12 mouse cellular contexts compared by ENCODE assay signal in the genomic region with DNA sequence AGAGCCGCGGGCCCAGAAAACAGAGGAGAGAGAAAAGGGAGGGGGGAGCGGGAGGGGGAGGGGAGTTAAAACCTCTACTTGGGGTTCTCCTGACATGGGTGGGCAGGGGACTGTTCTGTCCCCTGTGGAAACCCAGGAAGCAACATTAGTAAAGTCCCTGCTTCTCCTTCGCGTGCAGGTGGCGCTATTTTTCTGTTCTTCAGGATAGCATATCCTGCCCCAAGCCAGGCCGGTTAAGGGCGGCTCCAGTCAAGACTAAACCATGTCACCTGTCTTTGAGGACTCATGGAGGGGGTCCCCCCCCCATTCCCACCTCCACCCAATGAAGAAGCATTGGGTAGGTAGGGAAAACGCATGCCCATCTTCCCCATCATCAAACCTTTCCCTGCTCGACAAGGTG.
A peak's percentile ranks its signal among the peaks of the same experiment; 100 is the strongest.
DNase-seq lines count a peak whose midpoint lies in the region; ATAC-seq and TF ChIP-seq lines count a peak whose summit lies in the region.
"Had no signal": no experiment of that assay in that cellular context is flagged by ENCODE, and none has a peak within 500 bp of the region (broad histone marks: within the 10 kb centered on the region; RNA-seq: fewer than 3 reads in every experiment).

No protein-coding gene starts in this region.

- no peak overlapping the region for H3K4me3 ChIP-seq in heart, adult 2 months
- H3K4me3 ChIP-seq in ES-Bruce4 (ENCODE audit: low read depth, low read length): no peak overlapping the region
- no peak overlapping the region; the same call in 1 of the 2 replicates for H3K4me3 ChIP-seq in heart, embryonic 16.5 days (ENCODE audit: low read length)
- H3K4me3 ChIP-seq: liver, embryonic 15.5 days; myocyte had no signal

- H3K4me1 ChIP-seq in heart, adult 2 months (ENCODE audit: control insufficient read depth, insufficient read depth, low read length): no peaks in the 10 kb centered on the region
- no peaks in the 10 kb centered on the region for H3K4me1 ChIP-seq in ES-Bruce4 (ENCODE audit: control insufficient read depth, insufficient read depth, low read length)
- H3K4me1 ChIP-seq in heart, embryonic 16.5 days (ENCODE audit: control insufficient read depth, insufficient read depth, low read length): peaks cover 17% of the 10 kb centered on the region
- H3K4me1 ChIP-seq: liver, embryonic 15.5 days had no signal

- TF ChIP-seq POLR2A in heart, adult 2 months (IDR thresholded peaks at IDR 0.05; ENCODE audit: insufficient read depth, low read depth, low read length): no peak
- no peak for TF ChIP-seq POLR2A in ES-Bruce4 (IDR thresholded peaks at IDR 0.05; ENCODE audit: insufficient read depth, low read length)

- no peak for ATAC-seq in heart, embryonic 16.5 days (replicated peaks; ENCODE audit: extremely low read depth, insufficient read depth, low FRiP score)
- ATAC-seq: activated CD4-positive, CD25-positive, alpha-beta regulatory T cell, adult 4 months had no signal

- no peaks in the 10 kb centered on the region for H3K9me3 ChIP-seq in ES-Bruce4 (replicated peaks; ENCODE audit: control insufficient read depth, insufficient read depth, low read length, poor library complexity, severe bottlenecking)
- H3K9me3 ChIP-seq in heart, embryonic 16.5 days (replicated peaks; ENCODE audit: control insufficient read depth, low read length): no peaks in the 10 kb centered on the region
- H3K9me3 ChIP-seq: liver, embryonic 15.5 days had no signal

- TF ChIP-seq CTCF in heart, adult 2 months (IDR thresholded peaks at IDR 0.05): peak; percentile 28
- peak; percentile 38 for TF ChIP-seq CTCF in ES-Bruce4 (IDR thresholded peaks at IDR 0.05; ENCODE audit: low read depth, low read length)

- H3K27me3 ChIP-seq in heart, adult 2 months (ENCODE audit: control insufficient read depth, insufficient read depth, low read length): no peaks in the 10 kb centered on the region
- H3K27me3 ChIP-seq in ES-Bruce4 (ENCODE audit: control insufficient read depth, insufficient read depth, low read length, poor library complexity, severe bottlenecking): no peaks in the 10 kb centered on the region
- H3K27me3 ChIP-seq in heart, embryonic 16.5 days (ENCODE audit: control insufficient read depth, insufficient read depth, low read length): no peaks in the 10 kb centered on the region
- H3K27me3 ChIP-seq: CH12.LX had no signal

- no peaks in the 10 kb centered on the region for H3K36me3 ChIP-seq in heart, adult 2 months (ENCODE audit: control insufficient read depth, insufficient read depth, low read length)
- no peaks in the 10 kb centered on the region for H3K36me3 ChIP-seq in ES-Bruce4 (ENCODE audit: control insufficient read depth, insufficient read depth, low read length, poor library complexity, severe bottlenecking)
- H3K36me3 ChIP-seq in heart, embryonic 16.5 days (ENCODE audit: control insufficient read depth, insufficient read depth): no peaks in the 10 kb centered on the region
- H3K36me3 ChIP-seq: liver, embryonic 15.5 days had no signal

- no peak for DNase-seq in heart, adult 2 months
- DNase-seq in heart, postnatal 25 days (ENCODE audit: low spot score): no peak
- peak; percentile 35 for DNase-seq in left cerebral cortex, postnatal 4 days
- no peak for DNase-seq in left cerebral cortex, postnatal 10 days (ENCODE audit: extremely low spot score in 1 of 2, low spot score in 2 of 2)
- no peak for DNase-seq in adipocyte (ENCODE audit: low spot score)
- no peak for DNase-seq in yolk sac, embryonic 10.5 days (ENCODE audit: low spot score)

- intact Hi-C loops in heart, adult 2 months (cut with DNase I): no loop called here
- intact Hi-C loops in heart, postnatal 25 days (cut with DNase I): no loop called here
- intact Hi-C loops in left cerebral cortex, postnatal 4 days (cut with DNase I): no loop called here
- intact Hi-C loops in left cerebral cortex, postnatal 10 days (cut with DNase I): no loop called here

- WGBS in heart, adult 2 months: 40% methylated on average over 10 of the region's 10 CpGs
- 34% methylated on average over 9 of the region's 10 CpGs for WGBS in heart, embryonic 16.5 days

- H3K9ac ChIP-seq in heart, adult 2 months (ENCODE audit: low read depth, low read length): no peak overlapping the region
- H3K9ac ChIP-seq in ES-Bruce4 (ENCODE audit: low read depth, poor library complexity, severe bottlenecking): no peak overlapping the region
- H3K9ac ChIP-seq in heart, embryonic 16.5 days (ENCODE audit: low read length): no peak overlapping the region
- H3K9ac ChIP-seq: liver, embryonic 15.5 days had no signal

- no peak overlapping the region for H3K27ac ChIP-seq in heart, adult 2 months
- H3K27ac ChIP-seq in ES-Bruce4 (ENCODE audit: insufficient read depth, low read length): no peak overlapping the region
- H3K27ac ChIP-seq in heart, embryonic 16.5 days (ENCODE audit: low read length): no peak overlapping the region
- H3K27ac ChIP-seq: liver, embryonic 15.5 days had no signal

- H3K79me2 ChIP-seq in heart, adult 2 months (replicated peaks; ENCODE audit: control insufficient read depth, insufficient read depth, low read length): no peaks in the 10 kb centered on the region

- TF ChIP-seq EP300 in heart, adult 2 months (IDR thresholded peaks at IDR 0.05; ENCODE audit: insufficient read depth, low read depth, low read length): no peak
- TF ChIP-seq EP300 in ES-Bruce4 (IDR thresholded peaks at IDR 0.05; ENCODE audit: insufficient read depth, low read depth, low read length): no peak

- H3K4me2 ChIP-seq in heart, embryonic 16.5 days (ENCODE audit: low read depth, low read length): peak overlapping the region; percentile 36
- H3K4me2 ChIP-seq: liver, embryonic 15.5 days had no signal
